Mouse (Mus musculus): ENCODE data around the gene Slc29a4.

Slc29a4 gene

DNA sequence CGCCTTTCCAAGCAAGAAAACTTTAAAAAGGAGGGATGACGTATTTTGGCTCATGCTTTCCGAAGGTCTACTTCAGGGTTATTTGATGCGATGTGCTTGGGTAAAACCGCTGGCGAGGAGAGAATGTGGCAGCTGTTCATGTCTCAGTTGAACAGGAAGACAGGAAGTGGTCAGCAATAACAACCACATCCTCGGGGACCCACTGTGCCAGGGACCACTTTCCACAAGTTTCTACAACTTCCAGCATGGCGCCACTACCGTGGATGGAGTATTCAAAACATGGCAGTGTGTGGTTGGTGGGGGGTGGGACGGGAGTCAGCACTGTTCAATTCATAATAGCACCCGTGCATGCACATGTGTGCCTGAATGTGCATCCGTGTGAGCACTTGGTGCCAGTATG lies 38.0 kb downstream of the Slc29a4 start:
- DNase-seq (ENCODE audit: inconsistent age in 2 of 2, low spot score in 1 of 2) = no peak

DNA sequence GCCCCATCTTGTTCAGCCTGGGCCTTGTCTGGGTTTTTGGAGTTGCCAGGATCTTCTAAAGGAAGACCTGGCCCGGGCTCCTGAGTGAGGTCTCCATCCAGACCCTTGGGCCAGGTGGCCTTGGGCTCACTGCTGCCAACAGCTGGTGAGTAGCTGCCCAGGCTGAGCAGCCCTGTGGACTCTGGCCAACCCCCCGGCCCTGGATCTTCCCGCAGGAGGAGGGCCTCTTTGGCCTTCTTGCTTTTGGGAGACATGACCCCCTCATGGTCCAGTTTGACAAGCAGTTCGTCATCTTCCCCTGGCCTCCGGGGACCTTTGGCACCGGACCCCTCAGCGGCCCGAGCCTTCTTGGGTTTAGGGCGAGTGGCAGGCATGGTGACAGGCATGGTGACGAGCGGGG lies 39.6 kb downstream of the Slc29a4 start:
- DNase-seq (ENCODE audit: inconsistent age in 2 of 2, low spot score in 1 of 2) = peak; percentile 41 to 74

DNA sequence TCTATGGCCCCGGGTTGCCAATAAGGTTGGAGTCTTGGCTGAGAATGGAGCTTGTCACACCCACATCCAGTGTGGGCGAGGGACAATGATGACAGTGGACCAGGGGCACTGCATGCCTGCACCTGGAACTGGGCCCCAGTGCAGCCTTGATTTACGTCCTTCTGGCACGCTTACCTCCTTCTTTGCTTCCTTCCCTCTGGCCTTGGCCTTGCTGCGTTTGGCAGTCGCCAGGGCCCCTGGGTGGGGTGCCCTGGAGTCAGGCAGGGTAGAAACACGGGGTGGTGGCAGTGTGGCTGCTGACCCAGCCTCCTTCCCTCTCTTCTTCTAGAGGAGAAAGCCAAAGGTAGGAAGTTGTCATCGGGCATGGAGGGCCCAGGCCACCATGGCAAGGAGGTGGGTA lies 47.6 kb downstream of the Slc29a4 start:
- DNase-seq (ENCODE audit: inconsistent age in 2 of 2, low spot score in 1 of 2) = peak; percentile 82 to 89

DNA sequence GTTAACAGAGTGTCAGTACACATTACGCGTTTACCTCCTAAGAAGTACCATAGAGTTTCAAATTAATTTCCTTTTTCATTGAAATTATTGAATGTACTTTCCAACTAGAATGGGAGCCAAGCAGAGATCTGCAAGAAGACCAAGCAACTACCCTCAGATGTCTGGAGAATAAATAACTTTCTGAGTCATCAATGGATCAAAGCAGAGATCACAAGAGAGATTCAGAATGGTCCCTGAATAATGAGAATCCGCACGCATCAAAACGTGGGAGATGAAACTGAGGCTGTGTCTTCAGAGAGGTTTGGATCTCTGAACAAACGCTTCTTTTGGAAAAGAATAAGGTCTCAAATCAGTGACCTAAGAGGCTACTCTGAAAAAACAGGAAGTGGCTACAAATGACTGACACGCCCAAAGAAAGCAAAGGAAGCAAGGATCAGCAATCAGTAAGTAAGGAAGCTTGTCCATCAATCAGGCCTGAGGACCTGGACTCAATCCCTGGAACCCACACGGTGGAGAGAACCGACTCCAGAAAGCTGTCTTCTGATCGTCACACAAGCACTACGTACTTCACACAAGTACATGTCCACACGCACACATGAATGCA lies 54.8 kb downstream of the Slc29a4 start:
- DNase-seq (ENCODE audit: inconsistent age in 2 of 2, low spot score in 1 of 2) = peak in 1 of 2 experiments; percentile 59

DNA sequence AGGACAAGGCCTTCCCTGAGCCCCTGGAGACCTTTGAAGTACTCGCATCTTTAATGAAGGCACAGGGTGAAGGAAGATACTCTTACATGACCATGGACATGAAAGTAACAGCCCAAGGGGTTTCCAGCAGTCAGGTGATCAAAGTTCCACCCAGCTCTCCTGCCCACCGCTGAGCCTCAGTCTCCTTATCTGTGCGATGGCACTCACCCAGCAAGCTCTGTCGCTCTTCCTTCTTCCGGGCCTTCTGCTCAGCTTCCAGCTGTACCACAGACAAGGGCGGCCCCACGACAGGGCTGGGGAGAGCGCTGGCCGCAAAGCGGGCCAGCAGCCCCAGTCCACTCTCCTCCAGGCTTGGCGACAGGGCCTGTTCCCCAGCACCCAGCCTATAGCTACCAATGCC lies 57.9 kb downstream of the Slc29a4 start:
- DNase-seq (ENCODE audit: inconsistent age in 2 of 2, low spot score in 1 of 2) = no peak

DNA sequence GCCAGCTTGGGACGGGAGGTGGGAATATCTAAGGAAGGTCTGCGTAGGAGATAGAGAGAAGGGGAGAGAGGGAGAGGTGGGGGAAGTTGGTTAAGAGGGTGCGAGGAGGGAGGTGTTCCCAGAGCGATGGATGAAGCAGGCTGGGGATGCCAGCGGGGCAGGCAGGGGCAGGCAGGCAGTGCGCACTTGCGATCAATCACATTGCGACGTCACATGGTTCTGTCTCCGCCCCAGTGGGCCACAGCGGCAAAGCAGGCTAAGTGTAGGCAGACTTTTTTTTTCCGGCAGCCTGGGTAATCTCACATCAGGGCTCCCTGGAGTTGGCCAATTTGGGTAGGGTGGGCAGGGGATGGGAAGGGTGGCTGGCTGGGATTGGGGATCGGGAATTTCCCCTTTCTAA lies 59.9 kb downstream of the Slc29a4 start:
- no peak for DNase-seq (ENCODE audit: inconsistent age in 2 of 2, low spot score in 1 of 2)

DNA sequence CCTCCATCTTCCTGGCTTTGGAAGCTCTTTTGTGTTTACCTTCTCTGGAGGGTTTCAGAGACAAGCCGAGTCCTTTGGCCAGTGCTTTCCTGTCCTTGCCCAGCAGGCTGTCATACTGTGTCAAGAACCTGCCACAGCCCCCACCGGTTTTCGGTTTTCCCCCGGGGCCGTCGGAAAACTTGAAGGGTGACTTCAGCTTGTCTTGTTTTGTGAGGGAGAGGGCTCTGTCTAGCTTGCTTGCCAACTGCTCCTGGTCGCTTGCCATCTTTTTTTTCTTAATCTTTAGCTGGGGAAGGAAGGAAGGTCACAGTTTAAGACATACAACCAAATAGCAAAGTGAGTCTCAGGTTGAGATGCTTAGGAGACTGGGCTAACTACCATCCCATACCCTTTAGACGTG lies 67.5 kb downstream of the Slc29a4 start:
- no peak for DNase-seq (ENCODE audit: inconsistent age in 2 of 2, low spot score in 1 of 2)

DNA sequence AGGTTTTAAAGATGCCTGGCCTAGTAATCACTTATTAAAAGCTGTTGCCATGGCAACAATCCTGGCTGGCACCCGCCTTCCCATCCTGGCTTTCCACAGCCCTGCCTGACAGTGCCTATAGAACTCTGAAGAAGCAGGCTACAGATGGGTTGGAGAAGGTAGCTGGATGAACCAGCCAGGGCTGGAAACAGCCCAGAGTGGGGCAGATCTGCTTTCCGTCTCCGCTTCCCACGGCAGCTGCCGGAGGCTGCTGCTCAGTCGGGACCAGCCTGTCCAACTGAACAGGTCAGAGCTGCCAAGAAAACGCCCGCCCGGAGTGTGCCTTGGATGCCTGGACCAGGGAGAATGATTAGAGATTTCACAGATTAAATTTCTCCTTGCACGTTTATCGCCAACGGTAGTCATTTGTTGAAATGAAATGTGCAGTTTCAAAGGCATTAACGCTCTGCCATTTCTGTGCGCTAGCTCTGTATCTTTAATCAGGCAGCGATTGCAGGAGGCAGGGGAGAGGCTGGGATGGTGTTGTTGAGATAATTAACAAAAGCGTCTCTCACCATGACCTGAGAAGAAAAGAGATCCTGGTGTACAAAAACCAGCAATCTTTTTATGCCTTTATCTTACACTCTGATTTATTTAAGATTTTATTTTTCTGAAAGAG lies 69.1 kb downstream of the Slc29a4 start:
- no peak for DNase-seq (ENCODE audit: inconsistent age in 2 of 2, low spot score in 1 of 2)

DNA sequence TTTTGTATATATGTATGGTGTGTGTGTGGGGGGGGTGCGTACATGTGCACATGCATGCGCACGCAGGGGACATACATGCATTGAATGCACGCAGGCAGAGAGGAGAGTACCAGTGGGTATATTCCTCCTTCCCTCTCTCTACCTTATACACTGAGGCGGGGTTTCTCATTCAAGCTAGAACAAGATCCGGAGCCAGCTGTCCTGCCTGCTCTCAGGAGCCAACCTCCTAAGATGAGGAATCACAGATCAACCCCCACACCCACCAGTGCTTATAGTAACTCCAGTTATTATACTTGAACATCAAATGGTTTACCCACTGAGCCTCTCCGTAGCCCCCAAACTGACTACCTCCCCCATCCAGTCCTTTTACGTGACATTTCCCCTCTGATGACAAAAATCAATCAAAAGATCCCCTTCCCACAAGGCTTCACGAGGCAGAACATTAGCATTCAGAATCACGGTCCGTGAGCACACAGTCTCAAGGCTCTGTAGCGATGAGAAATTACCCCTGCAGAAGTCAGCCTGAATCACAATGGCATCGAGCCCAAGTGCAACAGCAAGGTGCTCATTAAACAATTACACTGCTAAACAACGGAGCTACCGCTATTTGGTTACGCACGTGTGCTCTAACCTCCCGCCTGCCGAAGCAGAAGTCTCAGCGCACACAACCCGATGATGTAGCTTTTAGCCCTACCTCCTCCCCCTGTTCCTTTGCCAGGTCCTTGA lies 69.9 kb downstream of the Slc29a4 start:
- DNase-seq (ENCODE audit: inconsistent age in 2 of 2, low spot score in 1 of 2) = no peak

DNA sequence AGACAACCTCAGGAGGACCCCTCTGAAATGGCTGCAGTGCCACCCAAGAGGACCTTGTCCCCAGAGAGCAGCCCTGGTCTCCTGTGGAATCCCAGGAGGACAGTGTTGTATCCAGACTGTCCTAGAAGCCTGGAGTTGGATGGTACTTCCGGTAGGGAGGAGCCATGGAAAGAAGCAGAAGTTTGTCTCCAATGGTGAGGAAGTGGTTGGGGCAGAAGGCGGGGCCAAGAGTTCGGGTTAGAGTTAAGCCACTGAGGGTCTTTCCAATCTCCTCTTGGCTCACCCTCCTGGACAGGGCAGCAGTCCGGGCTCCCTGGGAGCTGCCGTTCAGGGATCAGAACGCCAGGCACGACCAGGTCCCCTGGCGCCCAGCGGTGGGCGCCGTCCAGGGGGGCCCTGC lies 72.0 kb downstream of the Slc29a4 start:
- DNase-seq (ENCODE audit: inconsistent age in 2 of 2, low spot score in 1 of 2) = no peak

DNA sequence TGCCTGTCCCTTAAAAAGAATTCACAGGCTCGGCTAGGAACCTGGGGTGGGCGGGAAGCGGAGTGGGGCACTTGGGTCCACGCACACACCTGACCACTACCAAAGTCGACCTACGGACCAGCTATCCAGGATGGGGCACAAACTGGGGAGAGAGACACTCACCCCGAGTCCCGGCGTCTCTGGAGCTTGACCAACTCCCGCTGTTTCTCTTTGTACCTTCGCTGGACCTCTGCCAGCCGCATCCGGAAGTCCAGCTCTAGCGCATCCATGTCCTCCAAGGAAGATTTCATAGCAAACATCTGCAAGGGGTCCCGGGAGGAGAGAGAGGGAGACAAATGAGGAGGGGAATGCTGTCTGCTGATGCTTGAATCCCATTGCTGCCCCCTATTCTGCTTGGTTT lies 72.6 kb downstream of the Slc29a4 start:
- DNase-seq (ENCODE audit: inconsistent age in 2 of 2, low spot score in 1 of 2) = no peak

DNA sequence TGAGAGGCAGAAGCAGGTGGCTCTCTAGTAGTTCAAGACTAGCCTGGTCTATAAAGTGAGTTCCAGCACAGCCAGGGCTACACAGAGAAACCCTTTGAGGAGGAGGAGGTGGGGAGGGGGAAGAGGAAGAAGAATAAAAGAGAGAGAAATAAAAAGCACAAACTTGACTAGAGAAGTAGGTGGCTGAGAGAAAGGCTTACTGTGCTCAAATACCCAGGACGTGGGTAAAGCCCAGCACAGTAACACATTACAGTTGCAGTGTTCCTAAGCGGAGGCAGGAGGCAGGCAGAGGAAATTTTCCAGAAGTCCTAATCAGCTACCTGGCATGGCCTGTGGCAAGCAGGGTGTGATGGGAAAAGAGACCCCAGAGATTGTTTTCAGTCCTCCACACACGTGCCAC lies 74.4 kb downstream of the Slc29a4 start:
- no peak for DNase-seq (ENCODE audit: inconsistent age in 2 of 2, low spot score in 1 of 2)

DNA sequence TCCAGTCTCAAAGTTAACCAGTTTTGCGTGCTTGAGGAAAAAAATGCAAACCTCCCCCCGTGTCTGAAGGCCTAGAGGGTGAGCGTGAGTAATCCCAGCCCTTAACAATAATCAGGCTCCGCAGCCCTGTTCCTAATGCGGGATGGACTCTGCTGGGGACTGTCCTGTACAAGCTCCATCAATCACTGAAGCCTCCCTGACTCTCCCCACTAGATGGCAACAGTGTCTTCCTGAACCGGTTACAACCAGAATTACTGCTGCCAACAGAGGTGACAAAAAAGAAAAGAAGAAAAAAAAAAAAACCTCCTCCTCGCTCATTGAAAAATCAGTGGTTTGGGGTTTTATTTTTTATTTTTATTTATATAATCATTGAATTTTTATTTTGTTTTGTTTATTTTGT lies 75.6 kb downstream of the Slc29a4 start:
- DNase-seq (ENCODE audit: inconsistent age in 2 of 2, low spot score in 1 of 2) = peak; percentile 80 to 93

DNA sequence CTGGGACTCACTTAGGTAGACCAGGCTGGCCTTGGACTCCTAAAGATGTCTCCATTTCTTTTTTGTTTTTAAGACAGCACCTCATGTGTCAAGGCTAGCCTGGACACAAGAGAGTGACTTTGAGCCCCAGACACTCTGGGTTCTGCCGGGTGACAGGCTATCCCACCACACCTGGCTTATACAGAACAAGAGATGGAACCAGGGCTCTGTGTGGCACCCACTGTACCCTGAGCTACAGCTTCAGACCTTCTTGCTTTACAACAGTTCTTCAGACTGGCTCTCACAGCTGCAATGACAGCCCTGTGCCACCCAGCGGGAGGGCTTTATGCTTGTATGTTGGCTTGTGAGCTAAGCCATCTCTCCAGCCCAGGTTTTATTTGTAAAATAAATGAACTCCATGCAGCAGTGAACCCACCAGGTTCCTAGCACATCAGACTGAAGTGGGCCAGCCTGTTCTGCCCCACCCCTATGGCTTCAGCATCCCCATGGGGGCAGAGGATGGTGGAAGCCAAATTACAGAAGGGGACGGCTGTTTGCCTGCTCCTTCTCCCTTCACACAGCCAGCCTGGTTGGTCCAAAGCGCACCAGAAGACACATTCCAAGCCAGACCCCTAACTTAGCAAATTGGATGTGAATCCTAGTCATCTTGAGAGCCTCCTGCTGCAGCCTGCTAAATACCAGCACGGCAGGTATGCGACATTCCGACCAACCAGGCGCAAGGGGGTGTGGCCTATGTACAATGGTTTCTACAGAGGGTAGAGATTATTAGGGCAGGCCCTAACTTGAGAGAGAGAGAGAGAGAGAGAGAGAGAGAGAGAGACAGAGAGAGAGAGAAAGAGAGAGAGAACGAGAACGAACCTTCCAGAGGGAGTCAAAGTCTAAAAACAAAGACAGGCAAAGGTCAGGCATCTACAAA lies 76.3 kb downstream of the Slc29a4 start:
- DNase-seq (ENCODE audit: inconsistent age in 2 of 2, low spot score in 1 of 2) = no peak

DNA sequence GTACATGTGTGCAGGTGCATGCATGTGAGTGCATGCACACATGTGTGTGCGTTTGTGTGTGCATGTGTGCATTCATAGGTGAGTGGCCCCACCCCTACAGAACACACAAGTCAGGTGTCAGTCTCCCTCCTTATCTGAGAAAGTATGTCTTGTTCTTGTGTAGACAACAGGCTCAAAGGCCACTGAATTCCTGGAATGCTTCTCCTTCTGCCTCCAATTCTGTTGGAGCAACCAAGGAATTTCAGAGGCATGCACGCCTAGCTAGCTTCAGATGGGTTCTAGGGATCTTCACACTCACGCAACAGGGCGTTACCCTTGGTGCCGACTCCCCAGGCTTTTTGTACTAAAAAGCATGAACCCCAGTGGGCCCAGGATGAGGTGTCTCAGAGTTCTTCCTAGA lies 77.3 kb downstream of the Slc29a4 start:
- DNase-seq (ENCODE audit: inconsistent age in 2 of 2, low spot score in 1 of 2) = no peak

DNA sequence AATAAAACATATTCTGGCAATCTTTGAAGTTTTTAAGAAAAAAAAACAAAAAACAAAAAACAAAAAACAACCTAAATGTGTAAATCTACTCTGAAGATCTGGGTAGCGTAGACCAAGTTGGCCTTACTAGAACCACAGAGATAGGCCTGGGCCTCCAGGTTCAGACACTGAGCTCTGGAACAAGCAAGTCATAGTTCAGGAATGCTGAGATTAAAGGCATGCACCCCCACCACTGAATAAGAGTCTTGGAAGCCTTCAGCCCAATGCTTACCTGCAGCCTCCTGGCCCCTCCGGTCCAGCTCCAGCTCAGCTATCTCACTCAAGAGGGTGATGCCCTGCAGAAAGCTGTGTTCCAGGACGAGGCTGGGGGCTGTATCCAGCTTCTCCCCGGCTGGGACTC lies 78.7 kb downstream of the Slc29a4 start:
- no peak for DNase-seq (ENCODE audit: inconsistent age in 2 of 2, low spot score in 1 of 2)

DNA sequence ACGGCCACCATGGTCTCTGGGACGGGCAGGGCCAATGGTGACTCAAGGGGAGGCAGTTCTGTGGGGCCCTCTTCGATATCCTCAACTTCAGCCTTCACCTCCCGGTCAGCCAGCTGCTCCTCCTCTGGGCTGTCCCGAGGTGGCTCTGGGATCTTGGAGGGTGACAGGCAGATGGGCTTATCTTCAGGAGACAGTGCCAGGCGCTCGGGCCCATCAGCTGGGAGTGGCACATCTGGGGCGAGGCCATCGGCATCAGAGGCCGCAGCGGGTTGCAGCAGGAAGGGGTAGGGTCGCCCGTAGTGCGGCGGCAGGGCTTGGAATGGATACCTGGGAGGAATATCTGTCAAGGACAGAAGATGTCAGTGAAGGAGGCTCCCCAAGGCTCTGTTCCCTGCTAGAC lies 79.7 kb downstream of the Slc29a4 start:
- peak; percentile 50 to 70 for DNase-seq (ENCODE audit: inconsistent age in 2 of 2, low spot score in 1 of 2)

All from adrenal gland, adult (tissue).